In the genomic region with DNA sequence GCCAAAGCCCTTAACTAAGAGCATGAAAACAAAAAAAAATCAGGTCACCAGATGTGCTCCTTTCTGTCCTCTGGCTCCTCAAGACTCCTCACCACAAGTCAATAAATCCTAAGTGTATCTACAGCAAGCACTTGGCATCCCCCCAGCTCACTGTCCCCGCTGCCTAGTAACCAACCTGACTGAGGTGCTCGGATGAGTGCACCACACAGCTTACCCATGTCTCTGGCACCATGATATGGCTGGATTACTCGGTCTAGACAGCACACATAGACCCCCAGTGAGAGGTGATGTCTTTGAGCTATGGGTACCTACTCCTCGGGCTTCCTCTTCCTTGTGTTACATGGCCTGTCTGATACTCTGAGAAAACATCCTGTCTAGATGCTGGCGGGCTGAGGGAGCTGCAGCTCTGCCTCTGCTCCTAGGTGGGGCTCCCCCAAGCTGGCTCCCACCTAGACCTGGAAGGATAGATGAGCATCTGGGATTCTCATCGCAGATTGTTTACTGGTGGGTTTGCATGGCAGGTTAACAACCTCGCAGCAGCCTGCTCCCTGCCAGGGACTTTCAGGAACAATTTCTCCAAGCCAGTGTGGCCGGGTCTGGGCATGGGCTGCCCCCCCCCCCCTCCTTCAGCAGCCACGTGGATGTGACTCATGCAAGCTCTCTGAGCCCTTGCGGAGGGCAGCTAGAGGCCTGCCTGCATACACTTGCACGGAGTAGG, we compare ENCODE assay signal across 9 mouse cellular contexts. TPM values are rescaled to one million over a fixed set of nuclear protein-coding genes. Genes with fewer than 3 reads are reported as not detected.
DNase-seq lines count a peak whose midpoint lies in the region; ATAC-seq and TF ChIP-seq lines count a peak whose summit lies in the region.
"Had no signal": no experiment of that assay in that cellular context is flagged by ENCODE, and none has a peak within 500 bp of the region (broad histone marks: within the 10 kb centered on the region; RNA-seq: fewer than 3 reads in every experiment).

No protein-coding gene starts in this region.

- H3K36me3 ChIP-seq in neural tube, embryonic 11.5 days (ENCODE audit: control insufficient read depth, insufficient read depth, low read length) = no peaks in the 10 kb centered on the region
- H3K36me3 ChIP-seq in lung, embryonic 14.5 days (ENCODE audit: insufficient read depth) = no peaks in the 10 kb centered on the region
- H3K36me3 ChIP-seq: limb, embryonic 12.5 days had no signal

- H3K9ac ChIP-seq in neural tube, embryonic 11.5 days (ENCODE audit: low read length) = 0 out of 2 replicates have a peak overlapping the region, but pooled peaks have one; percentile 14
- no peak overlapping the region for H3K9ac ChIP-seq in lung, embryonic 14.5 days
- H3K9ac ChIP-seq: limb, embryonic 12.5 days had no signal

- H3K4me2 ChIP-seq in neural tube, embryonic 11.5 days (ENCODE audit: low read depth) = no peak overlapping the region
- no peak overlapping the region for H3K4me2 ChIP-seq in lung, embryonic 14.5 days
- H3K4me2 ChIP-seq: limb, embryonic 12.5 days had no signal

- no peaks in the 10 kb centered on the region for H3K27me3 ChIP-seq in neural tube, embryonic 11.5 days (ENCODE audit: control insufficient read depth, insufficient read depth, low read length)
- H3K27me3 ChIP-seq in lung, embryonic 14.5 days (ENCODE audit: insufficient read depth, low read length) = no peaks in the 10 kb centered on the region
- H3K27me3 ChIP-seq: limb, embryonic 12.5 days had no signal

- 60% methylated on average over 10 of the region's 11 CpGs for WGBS in neural tube, embryonic 11.5 days
- 29% methylated on average over 11 of the region's 11 CpGs for WGBS in lung, embryonic 14.5 days

- no peak for ATAC-seq in neural tube, embryonic 11.5 days (ENCODE audit: insufficient read depth, low FRiP score, low TSS enrichment)
- peak; percentile 27; the same call in 1 of the 2 replicates for ATAC-seq in granulocyte monocyte progenitor cell, adult 5-6 weeks (replicated peaks; ENCODE audit: poor library complexity, severe bottlenecking)
- ATAC-seq in lung, embryonic 14.5 days (ENCODE audit: insufficient read depth) = peak; percentile 75

- DNase-seq in adrenal gland, adult (ENCODE audit: inconsistent age in 2 of 2, low spot score in 1 of 2) = peak; percentile 56 to 70
- DNase-seq in adrenal gland, postnatal 4 days (ENCODE audit: low spot score in 2 of 2) = no peak
- DNase-seq in neural tube, embryonic 11.5 days (ENCODE audit: low spot score) = no peak
- no peak for DNase-seq in neural tube, embryonic 10.5 days (ENCODE audit: extremely low spot score, low spot score)
- peak; percentile 44 for DNase-seq in lung, embryonic 14.5 days
- no peak for DNase-seq in retina, postnatal 1 day
- DNase-seq in layer of hippocampus, postnatal 14 days (ENCODE audit: low spot score in 2 of 2) = no peak

- H3K9me3 ChIP-seq in neural tube, embryonic 11.5 days (ENCODE audit: control insufficient read depth, low read length) = no peaks in the 10 kb centered on the region
- no peaks in the 10 kb centered on the region for H3K9me3 ChIP-seq in lung, embryonic 14.5 days (ENCODE audit: low read depth, low read length)
- H3K9me3 ChIP-seq: limb, embryonic 12.5 days had no signal

- no peak for TF ChIP-seq CTCF in lung, embryonic 14.5 days (IDR thresholded peaks at IDR 0.05; ENCODE audit: low read depth)

- H3K4me3 ChIP-seq in neural tube, embryonic 11.5 days (ENCODE audit: low read depth, low read length) = no peak overlapping the region
- no peak overlapping the region for H3K4me3 ChIP-seq in lung, embryonic 14.5 days (ENCODE audit: low read depth, low read length)
- H3K4me3 ChIP-seq: limb, embryonic 12.5 days had no signal

- H3K27ac ChIP-seq in neural tube, embryonic 11.5 days (ENCODE audit: low read depth, low read length) = 0 out of 2 replicates have a peak overlapping the region, but pooled peaks have one; percentile 14
- H3K27ac ChIP-seq in lung, embryonic 14.5 days (ENCODE audit: low read depth) = peak overlapping the region; percentile 33; the same call in 1 of the 2 replicates
- H3K27ac ChIP-seq: limb, embryonic 12.5 days had no signal

- H3K4me1 ChIP-seq in neural tube, embryonic 11.5 days (ENCODE audit: control insufficient read depth, insufficient read depth, low read length) = no peaks in the 10 kb centered on the region
- H3K4me1 ChIP-seq in lung, embryonic 14.5 days (ENCODE audit: insufficient read depth) = peaks cover 18% of the 10 kb centered on the region

RNA-seq across cellular contexts. Expression of a gene that starts 57.2 kb away (rescaled TPM):
- total RNA-seq in adrenal gland, postnatal 4 days (2021) = 10 to 100 TPM; 16.3 to 20.1 TPM
- polyA plus RNA-seq in neural tube, embryonic 11.5 days (2014; fragmentation: Nextera tagmentation; extraction: Ambion mirVana) = 2.5 and 3.1 TPM in 2 replicates
- not detected in 2 replicates for total RNA-seq in granulocyte monocyte progenitor cell, adult 5-6 weeks (2014; fragmentation: Nextera tagmentation)
- not detected in 2 replicates for total RNA-seq in granulocyte monocyte progenitor cell, adult 5-6 weeks (2017)
- 17.2 and 17.6 TPM in 2 replicates for polyA plus RNA-seq in lung, embryonic 14.5 days (2014; fragmentation: Nextera tagmentation; extraction: Ambion mirVana)
- total RNA-seq in layer of hippocampus, postnatal 14 days (2021) = 10 to 100 TPM in 1 of 2 experiments, 1 to 10 TPM in 1; 4.6 to 10.2 TPM

RNA-seq across cellular contexts. Expression of a gene that starts 58.6 kb away (rescaled TPM):
- total RNA-seq in adrenal gland, postnatal 4 days (2021) = 10 to 100 TPM; 18.5 to 28.1 TPM
- polyA plus RNA-seq in neural tube, embryonic 11.5 days (2014; fragmentation: Nextera tagmentation; extraction: Ambion mirVana) = 16.0 and 16.7 TPM in 2 replicates
- not detected in 2 replicates for total RNA-seq in granulocyte monocyte progenitor cell, adult 5-6 weeks (2014; fragmentation: Nextera tagmentation)
- not detected in 2 replicates for total RNA-seq in granulocyte monocyte progenitor cell, adult 5-6 weeks (2017)
- 173 and 174 TPM in 2 replicates for polyA plus RNA-seq in lung, embryonic 14.5 days (2014; fragmentation: Nextera tagmentation; extraction: Ambion mirVana)
- total RNA-seq in layer of hippocampus, postnatal 14 days (2021) = 1 to 10 TPM; 3.3 to 4.5 TPM

Comparison
In these comparisons a context has a peak if more than half of its experiments do, and no peak if none do; other contexts are left out.
1. DNase-seq: peak in adrenal gland, adult (2 of 2) and lung, embryonic 14.5 days (single experiment); none in adrenal gland, postnatal 4 days (0 of 2), neural tube, embryonic 11.5 days (single experiment), neural tube, embryonic 10.5 days (single experiment), retina, postnatal 1 day (single experiment) and layer of hippocampus, postnatal 14 days (0 of 2).
2. RNA of a gene that starts 57.2 kb away (total RNA-seq): 16.3 to 20.1 TPM in adrenal gland, postnatal 4 days and 4.6 to 10.2 TPM in layer of hippocampus, postnatal 14 days; not detected in granulocyte monocyte progenitor cell, adult 5-6 weeks; every median in the first group is over 4 times any median in the second.
3. RNA of a gene that starts 58.6 kb away (total RNA-seq): 18.5 to 28.1 TPM in adrenal gland, postnatal 4 days and 3.3 to 4.5 TPM in layer of hippocampus, postnatal 14 days; not detected in granulocyte monocyte progenitor cell, adult 5-6 weeks; every median in the first group is over 4 times any median in the second.